Mouse (Mus musculus) liver, embryonic 16.5 days (tissue): ENCODE measurements around the gene Lrrc28. TPM values are rescaled to one million over a fixed set of nuclear protein-coding genes. Genes with fewer than 3 reads are reported as not detected.

ENCODE experiments used
- ATAC-seq: fragments of 200-750 bp; cut with Nextera tagmentation; 2 replicates; pipeline ENCODE4 v1.8.0; 2017; ENCODE audit warnings: low read depth, mild to moderate bottlenecking, moderate number of reproducible peaks, moderate library complexity
- H3K27ac ChIP-seq: fragments of 300-500 bp; sonication (generic); 2 replicates; pipeline ENCODE4 v1.5.1; 2014; ENCODE audit warnings: mild to moderate bottlenecking, low read length
- H3K27me3 ChIP-seq: fragments of 300-500 bp; sonication (generic); 2 replicates; pipeline ENCODE4 v1.6.1; 2014; ENCODE audit warnings: low read depth, low read length, mixed read lengths; ENCODE audit not compliant: control insufficient read depth, insufficient read depth
- H3K36me3 ChIP-seq: fragments of 300-500 bp; sonication (generic); 2 replicates; pipeline ENCODE4 v1.6.1; 2014; ENCODE audit warnings: mild to moderate bottlenecking; ENCODE audit not compliant: control insufficient read depth, insufficient read depth
- H3K4me1 ChIP-seq: fragments of 300-500 bp; sonication (generic); 2 replicates; pipeline ENCODE4 v1.6.1; 2014; ENCODE audit warnings: low read depth, low read length, mixed read lengths; ENCODE audit not compliant: control insufficient read depth
- H3K4me2 ChIP-seq: fragments of 300-500 bp; sonication (generic); 2 replicates; pipeline ENCODE4 v1.6.1; 2014; ENCODE audit warnings: low read depth, low read length, mixed read lengths
- H3K4me3 ChIP-seq: fragments of 300-500 bp; sonication (generic); 2 replicates; pipeline ENCODE4 v1.5.1; 2014; ENCODE audit warnings: low read depth, mild to moderate bottlenecking, low read length
- H3K9ac ChIP-seq: fragments of 300-500 bp; sonication (generic); 2 replicates; pipeline ENCODE4 v1.6.1; 2014; ENCODE audit warnings: low read depth, low read length
- H3K9me3 ChIP-seq: fragments of 300-500 bp; sonication (generic); replicated peaks from 2 replicates; pipeline ENCODE4 v1.6.1; 2016; ENCODE audit warnings: low read length; ENCODE audit not compliant: control insufficient read depth
- WGBS: fragments of 180-500 bp; shearing (Covaris S2); extraction: QIAGEN DNeasy Blood & Tissue Kit; methylation state at CpG from one replicate; pipeline ENCODE4 v1.1.7; 2014; ENCODE audit not compliant: insufficient replicate concordance; 5-methylcytosine and 5-hydroxymethylcytosine counted together
- polyA plus RNA-seq: library from polyadenylated mRNA; unstranded; fragments of >200 nt; fragmentation: Nextera tagmentation; extraction: Ambion mirVana; gene quantifications from 2 replicates; pipeline ENCODE4 v1.2.1, GENCODE M21; 2015

Gene Lrrc28
- polyA plus RNA-seq, 1 experiment from 2014 or later = 5.3 TPM

GRCm38 (mm10) chr7:67652211-67652610 lies 7.1 kb upstream of the Lrrc28 start:
- no peak overlapping the region for H3K27ac ChIP-seq
- no peak overlapping the region for H3K4me3 ChIP-seq
- no peaks in the 10 kb centered on the region for H3K27me3 ChIP-seq
- no peak overlapping the region for H3K4me2 ChIP-seq
- no peak overlapping the region for H3K9ac ChIP-seq
- no peaks in the 10 kb centered on the region for H3K9me3 ChIP-seq
- ATAC-seq = no peak
- no peaks in the 10 kb centered on the region for H3K4me1 ChIP-seq
- 61% methylated on average over 5 of the region's 5 CpGs for WGBS
- H3K36me3 ChIP-seq = no peaks in the 10 kb centered on the region

DNA sequence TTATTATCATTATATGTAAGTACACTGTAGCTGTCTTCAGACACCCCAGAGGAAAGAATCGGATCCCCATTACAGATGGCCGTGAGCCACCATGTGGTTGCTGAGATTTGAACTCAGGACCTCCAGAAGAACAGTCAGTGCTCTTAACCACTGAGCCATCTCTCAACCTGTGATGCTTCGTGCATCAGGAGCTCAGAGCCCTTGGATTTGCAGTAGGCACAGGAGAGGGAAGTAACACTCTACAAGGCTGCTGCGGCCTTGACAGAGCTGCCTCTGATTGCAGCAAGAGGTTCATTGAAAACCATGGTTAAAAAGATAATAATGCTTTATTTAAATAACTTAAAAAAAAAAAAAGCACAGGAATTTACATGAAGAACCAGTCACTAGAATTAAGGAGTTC lies 3.3 kb upstream of the Lrrc28 start:
- no peak for ATAC-seq
- Histone ChIP-seq H3K4me3 (no peak overlapping the region), H3K27ac (no peak overlapping the region), H3K27me3 (no peaks in the 10 kb centered on the region), H3K9me3 (no peaks in the 10 kb centered on the region), H3K4me1 (peaks cover 6% of the 10 kb centered on the region), H3K9ac (no peak overlapping the region), H3K4me2 (no peak overlapping the region), H3K36me3 (no peaks in the 10 kb centered on the region)
- WGBS = 74% methylated on average over 4 of the region's 4 CpGs

- peaks cover 6% of the 10 kb centered on the region for H3K4me1 ChIP-seq
- peak within 1 kb of the TSS; percentile 84; the same call in 1 of the 2 replicates for H3K9ac ChIP-seq
- peak within 1 kb of the TSS; percentile 86 for H3K4me3 ChIP-seq
- WGBS = 39% methylated on average over 5 of the region's 5 CpGs
- no peak within 1 kb of the TSS for H3K27ac ChIP-seq
- no peak for ATAC-seq
- no peaks in the 10 kb centered on the region for H3K36me3 ChIP-seq
- no peaks in the 10 kb centered on the region for H3K9me3 ChIP-seq
- H3K27me3 ChIP-seq = no peaks in the 10 kb centered on the region
- peak within 1 kb of the TSS; percentile 80 for H3K4me2 ChIP-seq
Measured at GRCm38 (mm10) chr7:67647277-67647676, 2.2 kb upstream of the Lrrc28 start, which contains the start of gene Ttc23. Ttc23 (plus strand) TSS chr7:67647410.

DNA sequence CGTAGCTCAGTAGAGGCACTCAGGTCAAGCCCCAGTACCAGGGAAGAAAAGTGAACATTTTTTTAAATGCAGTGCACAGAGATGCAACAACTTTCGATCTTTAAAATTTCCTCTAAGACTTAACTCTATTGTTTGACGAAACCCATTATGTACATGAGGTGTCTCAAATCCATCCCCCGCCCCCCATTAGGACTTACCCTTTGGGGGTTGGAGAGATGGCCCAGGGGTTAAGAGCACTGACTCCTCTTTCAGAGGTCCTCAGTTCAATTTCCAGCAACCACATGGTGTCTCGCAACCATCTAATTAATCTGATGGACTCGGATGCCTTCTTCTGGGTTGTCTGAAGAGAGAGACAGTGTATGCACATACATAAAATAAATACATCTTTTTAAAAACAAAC lies 1.1 kb upstream of the Lrrc28 start:
- peaks cover 6% of the 10 kb centered on the region for H3K4me1 ChIP-seq
- WGBS = 15% methylated on average over 6 of the region's 6 CpGs
- H3K9me3 ChIP-seq = no peaks in the 10 kb centered on the region
- H3K9ac ChIP-seq = peak overlapping the region; percentile 84
- H3K4me2 ChIP-seq = peak overlapping the region; percentile 80
- no peak overlapping the region; the same call in 1 of the 2 replicates for H3K27ac ChIP-seq
- H3K4me3 ChIP-seq = peak overlapping the region; percentile 86
- ATAC-seq = no peak
- H3K27me3 ChIP-seq = no peaks in the 10 kb centered on the region
- H3K36me3 ChIP-seq = no peaks in the 10 kb centered on the region

- peak; percentile 8; the same call in 1 of the 2 replicates for ATAC-seq
- Histone ChIP-seq H3K27me3 (no peaks in the 10 kb centered on the region), H3K9me3 (no peaks in the 10 kb centered on the region), H3K36me3 (no peaks in the 10 kb centered on the region), H3K4me2 (peak overlapping the region; percentile 80), H3K27ac (peak overlapping the region; percentile 85), H3K9ac (peak overlapping the region; percentile 84), H3K4me3 (peak overlapping the region; percentile 86), H3K4me1 (peaks cover 6% of the 10 kb centered on the region)
- WGBS = under 1% methylated on average over 15 of the region's 15 CpGs
Measured at GRCm38 (mm10) chr7:67645681-67646014, 580 bp upstream of the Lrrc28 start.

DNA sequence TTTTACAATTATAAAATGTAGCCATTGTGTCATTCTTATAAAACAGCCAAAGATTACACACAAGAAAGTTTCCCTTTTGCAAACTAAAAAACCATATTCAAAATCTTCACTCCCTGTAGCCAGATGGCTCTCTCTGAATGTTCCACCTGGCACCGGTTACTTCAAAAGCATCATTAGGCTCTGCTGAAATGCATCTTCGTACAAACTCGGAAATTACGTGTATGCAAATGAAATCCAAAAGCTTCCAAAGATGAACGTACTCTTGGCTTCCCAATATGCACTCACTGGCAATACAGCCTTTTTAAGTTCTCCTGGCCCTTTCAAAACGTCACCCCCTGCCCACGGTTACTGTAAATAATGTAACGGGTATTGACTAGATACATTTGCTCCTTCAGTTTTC lies 777 bp downstream of the Lrrc28 start:
- no peak overlapping the region for H3K27ac ChIP-seq
- peak overlapping the region; percentile 89 for H3K9ac ChIP-seq
- H3K4me3 ChIP-seq = peak overlapping the region; percentile 86
- peaks cover 6% of the 10 kb centered on the region for H3K4me1 ChIP-seq
- 42% methylated on average over 8 of the region's 8 CpGs for WGBS
- ATAC-seq = no peak
- H3K27me3 ChIP-seq = no peaks in the 10 kb centered on the region
- H3K4me2 ChIP-seq = peak overlapping the region; percentile 80
- H3K9me3 ChIP-seq = no peaks in the 10 kb centered on the region
- no peaks in the 10 kb centered on the region for H3K36me3 ChIP-seq

GRCm38 (mm10) chr7:67642955-67643354 lies 2.1 kb downstream of the Lrrc28 start:
- H3K4me2 ChIP-seq = no peak overlapping the region
- H3K9me3 ChIP-seq = no peaks in the 10 kb centered on the region
- H3K27ac ChIP-seq = no peak overlapping the region
- no peak overlapping the region for H3K4me3 ChIP-seq
- no peak for ATAC-seq
- 89% methylated on average over 9 of the region's 9 CpGs for WGBS
- H3K4me1 ChIP-seq = peaks cover 6% of the 10 kb centered on the region
- H3K27me3 ChIP-seq = no peaks in the 10 kb centered on the region
- no peaks in the 10 kb centered on the region for H3K36me3 ChIP-seq
- H3K9ac ChIP-seq = no peak overlapping the region

GRCm38 (mm10) chr7:67639006-67639405 lies 6.1 kb downstream of the Lrrc28 start:
- Histone ChIP-seq H3K27me3 (no peaks in the 10 kb centered on the region), H3K4me2 (no peak overlapping the region), H3K9ac (no peak overlapping the region), H3K27ac (no peak overlapping the region), H3K4me3 (no peak overlapping the region), H3K4me1 (peaks cover under 1% of the 10 kb centered on the region; the same call in 1 of the 2 replicates), H3K36me3 (no peaks in the 10 kb centered on the region), H3K9me3 (no peaks in the 10 kb centered on the region)
- WGBS = 82% methylated on average over 3 of the region's 3 CpGs
- no peak for ATAC-seq

GRCm38 (mm10) chr7:67636161-67636560 lies 8.9 kb downstream of the Lrrc28 start:
- no peaks in the 10 kb centered on the region for H3K27me3 ChIP-seq
- no peaks in the 10 kb centered on the region for H3K36me3 ChIP-seq
- H3K4me1 ChIP-seq = no peaks in the 10 kb centered on the region
- no peak overlapping the region for H3K4me3 ChIP-seq
- 72% methylated on average over 2 of the region's 2 CpGs for WGBS
- no peak overlapping the region for H3K27ac ChIP-seq
- no peaks in the 10 kb centered on the region for H3K9me3 ChIP-seq
- no peak overlapping the region for H3K4me2 ChIP-seq
- H3K9ac ChIP-seq = no peak overlapping the region
- no peak for ATAC-seq
